Mouse (Mus musculus): Measurements from ENCODE around the gene Gen1. TPM values are rescaled to one million over a fixed set of nuclear protein-coding genes. Genes with fewer than 3 reads are reported as not detected.

Gene Gen1
- total RNA-seq (2022): 1 to 10 TPM; 1.1 to 2.6 (median 1.9) TPM

DNA sequence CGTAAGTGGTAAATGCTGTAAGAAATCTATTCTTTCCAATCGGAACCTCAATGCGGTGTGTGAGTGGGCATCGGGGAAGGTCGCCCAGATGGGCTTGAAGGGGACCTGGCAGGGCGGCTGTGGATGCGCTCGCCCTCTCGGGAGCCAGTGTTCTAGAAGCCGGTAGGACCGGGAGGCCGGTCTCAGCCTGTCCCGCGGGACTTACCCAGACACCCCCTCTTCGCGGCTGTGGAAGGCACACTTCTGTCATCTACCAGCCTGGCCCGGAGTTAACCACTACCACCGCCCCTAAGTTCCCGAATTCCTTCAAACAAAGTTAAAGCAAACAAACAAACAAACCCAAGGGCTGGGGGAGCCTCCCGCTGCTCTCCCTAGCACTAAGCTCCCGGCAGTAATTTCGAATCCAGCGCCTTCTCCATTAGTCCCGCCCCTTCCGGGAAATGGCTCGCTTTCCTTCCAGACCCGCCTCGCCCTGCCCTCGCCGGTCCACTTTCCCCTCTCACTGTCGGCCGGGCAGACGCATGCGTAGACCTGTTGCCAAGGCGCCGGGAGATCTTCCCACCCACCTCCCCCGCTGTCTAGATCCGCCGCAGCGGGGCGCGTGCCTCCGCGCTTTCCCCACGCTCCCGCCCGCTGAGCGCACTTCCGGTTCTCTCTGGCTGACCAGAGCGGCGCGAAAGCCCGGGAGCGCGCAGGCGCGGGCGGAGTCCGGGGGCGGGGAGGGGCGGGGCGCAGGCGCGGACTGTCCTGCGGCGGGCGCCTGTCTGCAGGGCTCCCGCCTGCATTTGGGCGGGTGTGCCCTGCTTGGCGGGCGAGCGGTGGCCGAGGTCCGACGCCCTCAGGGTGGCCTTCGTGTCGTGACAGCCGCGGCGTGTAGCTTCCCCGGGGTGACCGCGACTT, at the start of gene Gen1, which contains the start of gene Smc6:
Gene Gen1, minus strand, starts transcription at position 420 of the 900 bp plus-strand sequence.
Gene Smc6, plus strand, starts transcription at position 505 of the 900 bp plus-strand sequence.
- DNase-seq (ENCODE audit: low spot score in 2 of 2): peak; percentile 89 to 90

DNA sequence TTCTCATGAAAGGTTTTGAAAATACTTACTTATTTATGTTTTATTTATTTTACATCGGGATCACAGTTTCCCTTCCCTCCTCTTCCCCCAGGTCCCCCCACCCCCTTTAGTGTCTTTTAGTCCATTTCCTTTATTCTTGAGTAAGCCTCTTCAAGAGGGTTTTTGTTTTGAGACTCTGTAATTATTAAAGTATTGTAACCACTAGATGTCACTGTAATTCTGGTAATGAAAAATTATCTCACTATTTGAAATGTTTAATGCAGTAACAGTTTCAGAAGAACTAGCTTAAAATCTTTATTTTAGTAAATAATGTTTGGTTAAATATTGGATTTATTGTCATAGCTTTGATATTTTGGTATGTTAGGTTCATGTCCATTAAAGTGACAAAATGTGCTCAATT, 48.2 kb upstream of the Gen1 start:
- no peak for DNase-seq (ENCODE audit: low spot score in 2 of 2)

DNA sequence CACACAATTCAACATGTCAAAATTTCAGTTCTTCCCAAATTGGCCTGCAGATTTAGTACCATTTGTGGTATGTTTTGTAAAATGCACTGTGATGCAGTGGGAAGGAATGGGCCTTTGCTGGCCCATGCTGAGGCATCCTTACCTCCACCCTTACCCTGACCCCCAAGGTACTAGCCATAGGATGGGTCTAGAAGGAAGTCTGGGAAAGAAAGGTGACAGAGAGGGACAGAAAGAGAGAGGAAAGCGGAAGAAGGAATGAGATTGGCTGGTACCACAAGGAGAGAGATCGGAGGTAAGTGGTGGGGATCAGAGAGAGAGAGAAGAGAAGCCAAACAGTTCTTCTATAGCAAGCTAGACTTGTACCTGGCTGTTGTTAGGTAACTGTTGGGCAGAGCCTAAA, 45.5 kb upstream of the Gen1 start:
- DNase-seq (ENCODE audit: low spot score in 2 of 2): no peak

DNA sequence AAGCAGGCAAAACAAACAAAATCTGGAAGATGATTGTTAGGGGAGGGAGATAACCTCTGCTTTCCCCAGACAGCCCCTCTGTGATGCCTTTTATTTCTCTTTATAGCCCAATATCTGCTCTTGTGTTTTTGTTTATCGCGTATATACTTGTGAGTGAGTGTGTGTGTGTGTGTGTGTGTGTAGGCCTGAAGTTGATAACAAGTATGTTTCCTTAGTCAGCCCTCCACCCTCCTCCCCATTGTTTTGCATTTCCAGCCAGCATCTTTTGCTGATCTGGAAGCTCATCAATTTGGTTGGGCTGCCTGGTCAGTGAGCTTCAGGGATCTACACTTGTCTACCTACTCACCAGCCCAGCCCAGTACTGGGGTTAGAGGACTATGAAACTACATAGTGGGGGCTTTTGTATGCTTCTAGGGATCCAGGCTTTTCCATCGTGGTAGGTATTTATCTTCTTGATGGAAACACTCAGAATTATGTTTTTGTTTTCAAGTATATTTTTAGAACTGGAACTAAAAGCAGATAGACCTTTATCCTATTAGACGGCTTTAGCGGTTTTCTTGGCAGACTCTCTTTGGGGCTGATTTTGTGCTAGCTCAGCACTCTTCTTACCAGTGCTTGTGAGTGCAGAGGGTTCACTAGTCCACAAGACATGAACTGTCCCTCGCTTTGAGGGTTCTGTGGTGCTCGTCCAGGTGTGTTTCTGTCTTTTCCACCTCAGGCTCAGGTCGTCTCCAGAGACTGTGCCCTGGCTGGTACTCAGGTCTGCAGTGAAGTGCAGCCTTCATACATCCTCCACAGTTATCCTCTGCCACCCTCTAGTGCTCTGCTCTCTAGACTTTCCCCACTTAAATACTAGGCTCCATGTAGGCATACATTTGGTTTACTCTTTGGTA, 41.4 kb upstream of the Gen1 start:
- DNase-seq (ENCODE audit: low spot score in 2 of 2): no peak

DNA sequence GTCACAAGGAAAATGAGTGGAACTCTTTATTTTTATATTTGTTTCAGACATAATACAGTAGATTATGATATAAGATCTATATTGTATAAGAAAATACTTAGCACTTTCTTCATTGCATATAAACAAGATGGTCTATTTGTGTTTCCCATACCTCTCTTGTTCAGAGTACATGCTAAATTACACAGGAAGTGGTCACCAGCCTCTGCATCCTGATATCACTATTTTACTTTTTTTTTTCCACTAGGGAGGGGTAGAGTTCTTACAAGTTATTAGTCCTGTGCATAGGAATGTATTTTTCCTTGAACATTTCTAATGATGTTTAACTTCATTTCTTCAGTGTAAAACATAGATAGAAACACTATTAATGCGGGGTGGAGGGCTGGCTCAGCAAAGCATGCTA, 35.3 kb upstream of the Gen1 start:
- no peak for DNase-seq (ENCODE audit: low spot score in 2 of 2)

DNA sequence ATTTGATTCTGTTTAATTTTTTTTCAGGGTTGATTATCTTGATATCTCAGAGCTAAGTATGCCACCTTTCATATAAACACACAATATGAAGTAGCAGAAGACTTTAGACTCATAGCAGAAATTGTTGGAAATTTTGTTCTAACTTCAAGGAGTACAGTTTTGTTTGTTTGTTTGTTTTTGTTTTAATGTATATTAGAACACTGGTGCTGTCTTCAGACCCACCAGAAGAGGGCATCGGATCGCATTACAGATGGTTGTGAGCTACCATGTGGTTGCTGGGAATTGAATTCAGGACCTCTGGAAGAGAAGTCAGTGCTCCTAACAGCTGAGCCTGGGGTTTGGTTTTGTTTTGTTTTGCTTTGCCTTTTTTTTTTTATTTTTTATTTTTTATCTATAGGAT, 20.8 kb upstream of the Gen1 start:
- no peak for DNase-seq (ENCODE audit: low spot score in 2 of 2)

DNA sequence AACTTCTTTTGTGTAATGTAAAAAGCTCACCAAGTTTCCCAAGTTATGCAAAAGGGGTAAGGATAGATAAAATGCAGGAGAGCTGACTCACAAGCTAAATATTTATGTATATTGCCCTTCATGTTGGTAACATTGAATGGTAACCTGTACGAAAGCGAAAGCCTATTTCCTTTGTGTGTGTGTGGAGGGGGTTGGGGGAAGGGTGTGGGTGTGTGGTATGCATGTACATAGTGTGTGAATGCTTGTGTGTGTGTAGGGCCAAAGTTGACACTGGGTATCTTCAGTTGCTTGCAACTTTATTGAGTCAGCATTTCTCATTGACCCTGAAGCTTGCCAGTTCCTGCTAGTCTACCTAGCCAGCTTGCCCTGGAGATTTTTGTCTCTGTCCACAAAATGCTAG, 16.0 kb upstream of the Gen1 start:
- DNase-seq (ENCODE audit: low spot score in 2 of 2): no peak

DNA sequence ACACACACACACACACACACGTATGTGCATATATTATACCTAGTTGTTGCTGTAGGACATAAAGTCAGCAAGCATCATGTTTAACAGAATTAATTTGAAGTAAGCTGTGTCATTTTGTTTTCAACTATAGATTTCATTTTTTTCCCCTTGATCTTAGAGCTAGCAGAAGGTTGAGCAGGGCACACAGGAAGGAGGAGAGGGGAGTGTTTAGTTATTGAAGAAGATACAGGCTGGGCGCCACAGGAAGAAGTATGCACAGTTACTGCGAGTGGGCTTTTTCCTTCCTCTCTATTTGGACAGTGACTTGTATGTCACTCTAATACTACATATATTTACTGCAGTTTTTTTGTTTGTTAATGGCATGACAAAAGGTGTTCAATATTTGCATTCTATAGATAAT, 14.3 kb upstream of the Gen1 start:
- DNase-seq (ENCODE audit: low spot score in 2 of 2): no peak

DNA sequence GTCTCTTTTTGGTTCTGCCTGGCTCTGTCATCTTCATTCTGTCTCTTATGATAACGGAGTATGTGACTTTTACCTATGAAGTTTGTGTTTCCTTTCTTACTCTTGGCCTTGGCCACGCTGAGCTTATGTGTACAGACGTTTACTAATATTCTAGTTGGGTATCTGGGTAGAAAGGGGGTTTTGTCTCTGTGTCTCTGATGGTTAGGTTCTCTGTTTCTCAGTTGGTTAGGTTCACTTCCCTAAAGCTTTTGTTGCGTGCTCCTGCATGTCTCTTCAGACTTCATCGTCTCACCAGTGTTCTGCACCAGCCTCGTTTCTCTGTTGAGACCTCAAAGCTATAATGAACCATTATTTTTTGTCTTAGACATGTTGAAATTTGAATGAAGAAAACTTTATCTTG, 11.6 kb upstream of the Gen1 start:
- DNase-seq (ENCODE audit: low spot score in 2 of 2): no peak

DNA sequence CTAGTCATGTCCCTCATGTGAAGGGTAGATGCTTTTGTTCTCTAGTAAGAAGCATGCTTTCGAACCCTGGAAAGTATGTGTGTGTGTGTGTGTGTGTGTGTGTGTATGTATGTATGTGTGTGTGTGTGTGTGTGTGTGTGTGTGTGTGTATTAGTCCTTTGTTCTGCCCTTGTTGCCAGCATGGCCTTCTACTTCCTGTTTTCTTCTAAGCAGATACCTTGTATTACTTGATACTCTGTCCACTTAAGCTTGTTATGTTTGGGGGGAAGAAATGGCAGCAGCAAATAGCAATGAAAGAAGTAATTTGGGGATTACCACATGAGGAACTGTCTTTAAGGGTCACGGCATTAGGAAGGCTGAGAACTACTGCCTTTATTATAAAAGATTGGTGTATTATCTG, 11.0 kb upstream of the Gen1 start:
- no peak for DNase-seq (ENCODE audit: low spot score in 2 of 2)

DNA sequence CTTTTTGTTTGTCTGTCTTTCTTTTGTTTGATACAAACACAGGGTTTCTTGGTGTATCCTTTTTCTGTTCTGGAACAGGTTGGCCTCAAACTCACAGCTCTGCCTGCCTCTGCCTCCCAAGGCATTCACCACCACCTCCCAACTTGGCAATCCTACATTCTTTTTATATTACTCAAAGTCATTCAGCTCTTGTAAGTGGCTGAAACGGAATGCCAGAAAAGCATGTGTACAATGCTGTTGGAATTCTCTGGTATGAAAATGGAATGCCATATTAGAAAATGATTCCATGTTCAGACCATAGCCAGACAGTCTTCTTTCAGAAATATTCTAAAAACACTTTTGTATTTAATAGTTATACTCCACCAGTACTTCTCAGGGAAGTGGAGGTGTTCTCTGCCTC, 7.6 kb upstream of the Gen1 start:
- DNase-seq (ENCODE audit: low spot score in 2 of 2): no peak

DNA sequence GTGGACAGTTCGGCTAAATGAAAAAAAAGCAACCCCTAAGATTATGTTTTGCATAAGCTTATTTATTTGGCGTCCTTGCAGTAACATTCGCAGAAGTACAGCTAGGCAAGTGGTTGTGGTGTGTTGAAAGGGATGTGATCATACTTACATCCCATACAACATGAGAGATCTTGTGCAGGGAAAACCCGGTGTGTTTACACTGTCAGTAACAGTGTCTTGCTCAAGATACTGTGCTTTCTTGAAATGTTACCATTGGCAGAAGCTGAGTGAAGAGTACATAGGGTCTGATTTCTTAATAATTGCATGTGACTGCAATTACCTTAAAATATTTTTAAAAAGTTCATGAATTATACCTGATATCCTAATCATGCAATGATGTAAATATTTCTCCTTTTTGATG, 7.0 kb upstream of the Gen1 start:
- no peak for DNase-seq (ENCODE audit: low spot score in 2 of 2)

DNA sequence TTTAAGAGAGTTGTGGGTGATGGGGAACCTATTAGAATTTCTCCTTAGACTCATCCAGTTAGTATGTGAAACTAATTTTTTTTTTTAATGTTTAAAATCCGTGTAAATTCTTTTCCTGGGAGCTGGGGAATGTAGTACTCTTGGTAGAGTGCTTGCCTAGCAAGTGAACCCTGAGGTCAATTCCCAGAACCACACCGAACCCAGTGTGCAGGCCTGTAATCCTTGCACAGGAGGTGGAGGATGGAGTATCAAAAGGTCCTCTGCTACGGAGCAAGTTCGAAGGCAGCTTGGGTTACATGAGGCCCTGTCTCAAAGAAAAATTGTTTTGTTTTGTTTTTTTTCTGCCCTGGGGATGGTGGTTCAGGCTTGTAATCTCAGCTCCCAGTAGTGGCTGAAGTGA, 1.4 kb upstream of the Gen1 start:
- DNase-seq (ENCODE audit: low spot score in 2 of 2): no peak

DNA sequence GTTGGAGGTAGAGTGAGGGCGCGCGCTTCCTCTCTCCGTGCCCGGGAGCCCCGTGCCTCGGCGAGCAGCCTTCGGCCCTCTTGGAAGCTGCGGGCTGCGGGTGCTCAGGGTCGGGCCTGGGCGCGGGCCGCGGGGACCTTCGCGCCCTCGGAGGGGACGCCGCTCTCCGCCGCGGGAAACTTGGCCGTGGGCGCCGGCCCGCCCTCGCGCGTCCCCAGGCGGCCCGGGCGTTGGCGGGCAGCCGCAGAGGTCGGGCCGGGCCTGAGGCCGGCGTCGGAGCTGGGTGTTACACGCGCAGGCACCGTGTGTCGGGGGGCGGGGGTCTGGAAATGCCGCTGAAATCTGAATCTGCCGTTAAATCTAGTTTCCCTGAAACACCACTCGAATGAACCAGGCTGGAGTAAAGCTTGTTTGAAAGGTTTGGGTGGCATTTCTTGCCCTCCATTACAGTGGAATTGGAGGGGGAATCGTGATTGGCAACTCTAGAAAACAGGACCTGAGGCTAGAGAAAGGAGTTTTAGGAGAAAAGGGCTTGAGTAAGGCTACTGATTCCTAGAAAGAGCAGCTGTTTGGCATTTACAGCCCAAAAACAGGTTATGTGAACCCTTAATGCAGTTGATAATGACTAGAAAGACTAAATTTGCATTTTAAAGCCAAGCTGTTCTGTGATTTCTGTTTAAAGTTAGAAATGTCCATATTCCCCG, 833 bp upstream of the Gen1 start:
- DNase-seq (ENCODE audit: low spot score in 2 of 2): peak in 1 of 2 experiments; percentile 10

DNA sequence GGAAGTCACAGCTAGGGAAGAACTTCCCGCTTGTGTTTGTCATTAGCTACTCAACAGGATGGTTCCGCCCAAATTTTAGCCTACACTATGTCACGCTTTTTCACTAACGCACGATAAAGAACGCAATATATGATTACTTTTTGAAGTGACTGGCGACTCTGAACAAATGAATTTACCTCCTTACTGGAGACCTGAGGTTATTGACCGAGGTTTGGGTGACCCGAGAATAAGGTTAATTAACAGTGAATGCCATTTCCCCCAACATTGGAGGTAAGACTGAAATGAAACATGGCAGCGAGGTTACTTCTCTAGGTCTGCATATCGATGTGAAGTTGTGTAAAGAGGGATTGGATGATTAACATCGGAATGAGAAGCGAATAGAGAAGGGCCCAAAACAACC, 706 bp downstream of the Gen1 start:
- no peak for DNase-seq (ENCODE audit: low spot score in 2 of 2)

DNA sequence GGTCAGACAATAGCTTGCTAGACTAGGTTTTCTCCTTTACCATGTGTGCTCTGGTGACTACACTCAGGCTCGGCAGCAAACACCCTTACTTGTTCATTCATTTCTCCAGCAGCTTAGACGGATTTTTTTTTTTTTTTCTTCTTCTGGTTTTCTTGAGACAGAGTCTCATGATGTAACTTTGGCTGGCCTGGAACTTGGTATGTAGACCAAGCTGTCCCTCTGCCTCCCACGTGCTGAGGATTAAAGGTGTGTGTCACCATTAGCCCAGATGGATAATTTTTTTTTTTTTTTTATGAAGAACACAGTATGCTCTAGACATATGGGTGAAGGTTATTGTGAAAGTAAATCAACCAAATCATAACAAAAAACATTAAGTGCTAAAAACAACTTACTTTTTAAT, 15.3 kb downstream of the Gen1 start:
- no peak for DNase-seq (ENCODE audit: low spot score in 2 of 2)

DNA sequence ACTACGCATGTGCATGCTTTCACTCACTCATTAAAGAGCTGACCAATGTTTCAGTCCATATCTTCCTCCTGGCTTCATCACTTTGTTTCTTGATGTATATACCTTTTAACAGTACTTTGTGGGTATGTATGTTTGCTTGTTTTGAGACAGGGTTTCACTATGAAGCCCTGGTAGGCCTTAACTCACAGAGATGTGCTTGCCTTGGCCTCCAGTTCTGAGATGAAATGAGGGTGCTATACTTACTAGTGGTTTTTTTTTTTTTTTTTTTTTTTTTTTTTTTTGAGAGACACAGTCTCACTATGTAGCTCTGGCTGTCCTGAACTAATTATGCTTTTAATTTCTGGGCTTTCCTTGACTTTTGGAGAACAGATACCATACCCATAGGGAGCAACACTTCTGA, 18.1 kb downstream of the Gen1 start:
- no peak for DNase-seq (ENCODE audit: low spot score in 2 of 2)

DNA sequence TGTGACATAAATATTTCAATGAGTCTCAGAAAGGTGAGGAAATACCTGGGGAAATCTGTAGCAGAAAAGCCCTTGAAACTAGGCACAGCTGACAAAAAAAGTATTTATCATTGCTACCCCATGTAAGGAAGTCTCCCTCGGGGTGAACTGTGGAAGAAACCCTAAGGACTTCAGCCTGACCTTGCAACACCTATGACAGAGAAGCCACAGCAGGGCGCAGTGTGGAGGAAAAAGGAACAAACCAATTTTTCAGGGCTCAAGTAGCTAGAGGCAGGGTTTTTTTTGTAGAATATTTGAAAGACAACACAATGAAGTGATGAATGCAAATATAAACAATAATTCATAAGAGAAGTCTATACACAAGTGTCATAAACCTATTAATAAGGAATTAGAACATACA, 29.6 kb downstream of the Gen1 start:
- no peak for DNase-seq (ENCODE audit: low spot score in 2 of 2)

DNA sequence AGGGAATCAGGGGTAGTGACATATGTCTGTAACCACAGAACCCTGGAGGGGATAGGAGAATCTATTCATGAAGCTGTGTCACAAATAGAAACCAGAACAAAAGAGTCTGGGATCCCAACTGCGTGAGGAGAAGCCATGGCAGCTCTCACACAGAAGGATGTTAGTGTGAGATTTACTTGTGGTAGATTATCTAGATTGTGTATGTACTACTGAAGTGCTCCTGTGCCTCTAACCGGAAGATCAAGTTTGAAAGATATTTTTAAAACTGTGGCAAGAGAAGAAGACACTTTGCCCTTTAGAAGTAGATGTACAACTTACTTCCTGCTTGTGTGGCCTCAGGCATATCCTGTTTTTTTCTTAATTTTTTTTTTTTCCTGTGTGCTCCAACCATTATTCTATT, 35.3 kb downstream of the Gen1 start:
- DNase-seq (ENCODE audit: low spot score in 2 of 2): no peak

DNA sequence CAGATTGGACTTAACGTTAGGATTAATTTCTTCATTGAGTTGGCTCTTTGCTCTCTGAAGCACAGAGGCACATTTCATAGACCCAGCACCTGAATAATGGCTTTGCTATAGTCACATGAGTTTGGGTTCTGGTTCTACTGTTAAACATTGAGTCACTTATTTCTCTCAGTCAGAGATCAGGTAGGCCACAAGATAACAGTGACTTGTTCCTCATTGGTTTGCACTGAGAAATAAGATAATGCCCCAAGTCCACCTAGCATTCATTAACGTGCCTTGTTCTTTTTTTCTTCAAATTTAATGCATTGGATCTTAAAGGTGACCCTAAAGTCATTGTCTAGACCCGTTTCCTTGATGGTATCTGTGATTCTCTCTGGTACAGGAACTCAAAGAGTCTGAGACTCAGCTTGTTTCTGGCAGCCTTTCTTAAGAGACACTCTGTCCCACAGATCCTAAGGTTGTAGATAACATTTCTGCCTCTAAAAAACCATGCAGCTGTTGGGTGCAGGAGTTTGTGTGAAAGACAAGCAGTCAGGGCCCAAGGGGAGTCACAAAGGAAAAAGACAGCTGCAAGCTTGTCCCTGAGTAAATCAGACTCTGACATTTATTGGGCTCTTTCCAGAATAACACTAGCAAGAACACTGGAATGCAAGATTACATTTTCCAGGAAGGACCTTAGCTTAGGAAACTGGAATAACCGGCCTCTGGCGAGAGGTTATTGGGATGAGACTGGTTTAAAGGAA, 38.9 kb downstream of the Gen1 start:
- no peak for DNase-seq (ENCODE audit: low spot score in 2 of 2)

DNA sequence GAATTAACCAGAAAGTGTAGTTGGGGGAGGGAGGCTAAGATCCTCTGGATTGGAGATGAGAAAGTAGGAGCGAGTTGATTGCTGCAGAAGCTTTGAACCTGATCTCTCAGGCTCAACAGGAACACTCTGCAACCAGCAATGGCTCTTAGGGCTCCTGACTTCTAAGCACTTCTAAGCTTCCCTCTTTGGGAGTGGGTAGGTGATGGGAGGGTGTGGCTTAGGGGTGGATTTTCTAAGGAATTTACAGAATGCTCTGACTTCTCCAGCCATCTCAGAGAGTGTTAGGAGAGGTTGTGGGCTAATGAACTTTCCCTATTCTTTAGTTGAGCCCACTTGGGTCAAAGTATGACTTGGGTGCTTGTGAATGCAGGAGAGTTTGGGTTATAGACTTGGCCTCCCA, 39.5 kb downstream of the Gen1 start:
- no peak for DNase-seq (ENCODE audit: low spot score in 2 of 2)
